Mouse (Mus musculus): ENCODE data around the gene Hist1h4j.

Gene Hist1h4j

GRCm38 (mm10) chr13:21734906-21735767, at the start of gene Hist1h4j:
TSS of gene Hist1h4j (plus strand) at chr13:21735064.
- DNase-seq (ENCODE audit: extremely low spot score, low spot score) = peak; percentile 97

- no peak for DNase-seq (ENCODE audit: extremely low spot score, low spot score)
These were observed 37.1 kb upstream of the Hist1h4j start, which contains the start of gene Olfr1359 for GRCm38 (mm10) chr13:21697811-21698210. TSS of gene Olfr1359 (plus strand) at chr13:21698111.

- no peak for DNase-seq (ENCODE audit: extremely low spot score, low spot score)
These were observed 28.2 kb upstream of the Hist1h4j start for GRCm38 (mm10) chr13:21706669-21707068.

GRCm38 (mm10) chr13:21710031-21710711, 24.7 kb upstream of the Hist1h4j start:
- peak; percentile 87 for DNase-seq (ENCODE audit: extremely low spot score, low spot score)

GRCm38 (mm10) chr13:21710821-21711525, 23.9 kb upstream of the Hist1h4j start:
- DNase-seq (ENCODE audit: extremely low spot score, low spot score) = peak; percentile 75

- no peak for DNase-seq (ENCODE audit: extremely low spot score, low spot score)
These were observed 23.2 kb upstream of the Hist1h4j start for GRCm38 (mm10) chr13:21711698-21712097.

- DNase-seq (ENCODE audit: extremely low spot score, low spot score) = peak; percentile 52
These were observed 20.1 kb upstream of the Hist1h4j start for GRCm38 (mm10) chr13:21714725-21715124.

GRCm38 (mm10) chr13:21715131-21715863, 19.6 kb upstream of the Hist1h4j start:
- DNase-seq (ENCODE audit: extremely low spot score, low spot score) = peak; percentile 53

- DNase-seq (ENCODE audit: extremely low spot score, low spot score) = peak; percentile 76
These were observed 18.9 kb upstream of the Hist1h4j start, which contains the start of the genes Hist1h2bl and Hist1h2ai for GRCm38 (mm10) chr13:21715864-21716539. TSS of gene Hist1h2bl (minus strand) at chr13:21716143. TSS of gene Hist1h2ai (plus strand) at chr13:21716422.

GRCm38 (mm10) chr13:21716540-21717391, 18.1 kb upstream of the Hist1h4j start:
- DNase-seq (ENCODE audit: extremely low spot score, low spot score) = peak; percentile 63

- peak; percentile 85 for DNase-seq (ENCODE audit: extremely low spot score, low spot score)
These were observed 17.2 kb upstream of the Hist1h4j start, which contains the start of gene Hist1h3h for GRCm38 (mm10) chr13:21717397-21718357. TSS of gene Hist1h3h (plus strand) at chr13:21717659.

- peak; percentile 45 for DNase-seq (ENCODE audit: extremely low spot score, low spot score)
These were observed 16.3 kb upstream of the Hist1h4j start for GRCm38 (mm10) chr13:21718381-21719080.

GRCm38 (mm10) chr13:21721107-21721756, 13.6 kb upstream of the Hist1h4j start:
- peak; percentile 37 for DNase-seq (ENCODE audit: extremely low spot score, low spot score)

GRCm38 (mm10) chr13:21721757-21722372, 13.0 kb upstream of the Hist1h4j start, which contains the start of gene Hist1h2bm:
TSS of gene Hist1h2bm (plus strand) at chr13:21722044.
- peak; percentile 79 for DNase-seq (ENCODE audit: extremely low spot score, low spot score)

- peak; percentile 36 for DNase-seq (ENCODE audit: extremely low spot score, low spot score)
These were observed 12.4 kb upstream of the Hist1h4j start for GRCm38 (mm10) chr13:21722373-21722925.

Measured in neural tube, embryonic 10.5 days (tissue).